ENCODE assay signal across 28 mouse cellular contexts in genomic region chr7:35485126-35485525, GRCm38 (mm10). TPM values are rescaled to one million over a fixed set of nuclear protein-coding genes. Genes with fewer than 3 reads are reported as not detected.
"Had no signal": no experiment of that assay in that cellular context is flagged by ENCODE, and none has a peak within 500 bp of the region (broad histone marks: within the 10 kb centered on the region; RNA-seq: fewer than 3 reads in every experiment).

No protein-coding gene starts in this region.

- H3K4me2 ChIP-seq: kidney, embryonic 15.5 days; liver, embryonic 13.5 days; lung, embryonic 14.5 days; midbrain, embryonic 13.5 days; neural tube, embryonic 13.5 days had no signal

- H3K27ac ChIP-seq: kidney, embryonic 15.5 days; left cerebral cortex, adult 2 months; liver, embryonic 13.5 days; midbrain, embryonic 10.5 days; midbrain, embryonic 13.5 days; neural tube, embryonic 13.5 days had no signal

- H3K9ac ChIP-seq: kidney, embryonic 15.5 days; liver, embryonic 13.5 days; lung, embryonic 14.5 days; midbrain, embryonic 13.5 days; neural tube, embryonic 13.5 days had no signal

- H3K27me3 ChIP-seq: kidney, embryonic 15.5 days; liver, embryonic 13.5 days; midbrain, embryonic 13.5 days; neural tube, embryonic 13.5 days had no signal

- H3K9me3 ChIP-seq: kidney, embryonic 15.5 days; liver, embryonic 13.5 days; megakaryocyte, embryonic 14.5 days; midbrain, embryonic 10.5 days; midbrain, embryonic 13.5 days; neural tube, embryonic 13.5 days had no signal

- H3K4me3 ChIP-seq: kidney, embryonic 15.5 days; left cerebral cortex, adult 2 months; liver, embryonic 13.5 days; megakaryocyte, embryonic 14.5 days; midbrain, embryonic 10.5 days; midbrain, embryonic 13.5 days; myocyte; neural tube, embryonic 13.5 days had no signal

- H3K4me1 ChIP-seq: kidney, embryonic 15.5 days; liver, embryonic 13.5 days; megakaryocyte, embryonic 14.5 days; midbrain, embryonic 10.5 days; midbrain, embryonic 13.5 days; neural tube, embryonic 13.5 days had no signal

- DNase-seq: kidney, postnatal 10 days; kidney, postnatal 36 days; layer of hippocampus, postnatal 36 days; liver, embryonic 13.5 days; lung, embryonic 14.5 days; lung, postnatal 36 days; retina, postnatal 1 day; right cerebral cortex, postnatal 25 days; spleen, adult 18-20 months; thymus, adult 18-20 months; thymus, postnatal 4 days had no signal

- ATAC-seq: lung, postnatal 0 days; midbrain, embryonic 13.5 days; midbrain, embryonic 16.5 days had no signal

- H3K36me3 ChIP-seq: kidney, embryonic 15.5 days; liver, embryonic 13.5 days; midbrain, embryonic 10.5 days; midbrain, embryonic 13.5 days; neural tube, embryonic 13.5 days had no signal

RNA-seq across cellular contexts. Expression of gene Slc7a9, which starts 36.5 kb away (rescaled TPM):
- total RNA-seq: layer of hippocampus, adult 8-10 months; layer of hippocampus, postnatal 10 days; layer of hippocampus, postnatal 36 days; left cerebral cortex, adult 2 months; left cerebral cortex, postnatal 10 days; left cerebral cortex, postnatal 36 days; liver, adult 2 months; monocyte, adult 5-6 weeks; neutrophil, adult 5-6 weeks had no signal
- polyA plus RNA-seq: midbrain, embryonic 13.5 days; midbrain, embryonic 16.5 days; myocyte; neural tube, embryonic 13.5 days had no signal

RNA-seq across cellular contexts. Expression of gene Tdrd12, which starts 52.4 kb away (rescaled TPM):
- total RNA-seq: liver, adult 2 months; monocyte, adult 5-6 weeks; neutrophil, adult 5-6 weeks had no signal
- polyA plus RNA-seq: limb, embryonic 11.5 days; liver, adult 2 months; lung, postnatal 0 days; midbrain, embryonic 10.5 days; myocyte had no signal
